Mouse (Mus musculus) kidney, adult 11 months (tissue): Measurements from ENCODE around the gene Gm28845.
"Not testable (repeated sequence)": the region's sequence is repeated elsewhere in the genome, so short reads cannot be mapped to it uniquely, and the experiment has no call there.

Experiments used
- DNase-seq: peaks from one replicate; pipeline ENCODE4 v3.0.0; 2022

Gm28845 gene

DNA sequence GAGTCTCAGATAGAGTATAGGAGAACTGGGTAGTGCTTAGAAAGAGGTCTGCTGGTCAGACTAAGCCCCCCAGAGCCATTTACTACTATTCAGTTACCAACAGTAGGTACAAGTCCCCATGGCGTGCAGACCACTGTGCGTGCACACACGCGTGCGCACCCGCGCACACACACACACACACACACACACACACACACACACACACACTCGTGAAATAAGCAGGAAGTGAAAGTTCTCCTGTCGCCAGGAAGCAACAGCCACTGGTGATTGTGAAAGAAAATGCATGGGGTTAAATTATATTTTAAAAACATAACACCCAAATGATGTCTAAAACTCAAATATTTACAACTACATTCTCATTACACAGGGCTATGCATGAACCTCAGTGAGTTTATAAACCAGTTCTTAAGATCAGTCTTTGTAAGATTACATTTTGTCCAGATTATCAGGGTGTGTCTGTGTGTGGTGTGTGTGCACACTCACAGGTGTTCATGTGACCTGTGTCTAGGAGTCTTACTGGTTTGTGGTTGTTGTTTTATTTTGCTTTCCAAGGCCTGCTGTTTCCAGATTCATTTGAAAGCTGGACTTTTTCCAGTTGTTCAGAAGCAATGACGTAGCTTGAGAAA lies 11.6 kb downstream of the Gm28845 start:
- DNase-seq = no peak

DNA sequence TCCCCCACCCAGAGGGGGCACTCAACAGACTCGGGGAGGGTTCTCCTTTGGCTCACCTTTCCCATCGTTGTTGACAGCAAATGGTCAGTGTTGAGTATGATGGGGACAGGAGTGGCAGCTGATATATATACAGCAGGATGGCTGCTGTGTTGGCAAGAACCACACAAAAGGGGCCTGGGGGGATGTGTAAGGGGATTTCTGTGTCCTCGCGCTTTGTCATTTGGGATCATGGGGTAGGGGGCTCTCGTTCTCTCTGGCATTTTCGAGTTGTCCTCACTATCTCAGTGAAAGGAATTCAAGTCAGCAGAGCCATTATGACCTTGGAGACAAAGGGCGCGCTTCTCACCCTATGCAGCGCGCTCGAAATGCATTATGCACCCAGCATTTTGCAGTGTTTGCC lies 16.1 kb downstream of the Gm28845 start, which contains the start of gene Cryga:
Cryga (minus strand) TSS at position 101 of the 400 bp plus-strand sequence.
- DNase-seq = no peak

DNA sequence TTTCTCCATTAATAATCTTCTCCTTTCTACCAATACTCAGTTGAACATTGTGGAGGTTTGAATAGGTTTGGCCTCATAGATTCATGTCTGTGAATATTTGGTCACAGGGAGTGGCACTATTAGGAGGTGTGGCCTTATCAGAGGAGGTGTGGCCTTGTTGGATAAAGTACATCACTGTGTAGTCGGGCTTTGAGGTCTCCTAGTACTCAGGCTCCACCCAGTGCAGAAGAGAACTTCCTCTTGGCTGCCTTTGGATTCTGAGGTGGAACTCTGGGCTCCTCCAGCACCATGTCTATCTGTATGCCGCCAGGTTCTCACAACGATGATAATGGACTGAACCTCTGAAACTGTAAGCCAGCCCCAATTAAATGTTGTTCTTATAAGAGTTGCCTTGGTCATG lies 22.4 kb downstream of the Gm28845 start:
- DNase-seq = no peak

DNA sequence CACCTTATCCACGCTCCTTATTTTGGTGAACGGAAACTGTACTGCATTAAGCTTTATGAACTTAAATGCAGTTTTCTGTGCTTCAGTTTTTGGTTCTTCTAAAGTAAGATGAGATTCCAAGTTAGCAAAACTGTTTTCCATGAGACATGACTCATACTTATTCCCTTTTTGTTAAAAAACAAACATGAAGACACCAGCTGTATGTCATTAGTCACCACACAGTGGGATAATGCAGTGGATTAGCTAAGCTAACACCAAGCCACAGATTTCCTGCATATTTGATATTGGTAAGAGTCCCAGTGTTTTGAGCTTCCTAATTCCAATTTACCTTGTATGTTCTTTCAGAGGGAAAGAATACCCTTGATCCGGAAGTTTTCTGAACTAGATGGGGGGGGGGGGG lies 27.8 kb downstream of the Gm28845 start:
- DNase-seq = no peak

DNA sequence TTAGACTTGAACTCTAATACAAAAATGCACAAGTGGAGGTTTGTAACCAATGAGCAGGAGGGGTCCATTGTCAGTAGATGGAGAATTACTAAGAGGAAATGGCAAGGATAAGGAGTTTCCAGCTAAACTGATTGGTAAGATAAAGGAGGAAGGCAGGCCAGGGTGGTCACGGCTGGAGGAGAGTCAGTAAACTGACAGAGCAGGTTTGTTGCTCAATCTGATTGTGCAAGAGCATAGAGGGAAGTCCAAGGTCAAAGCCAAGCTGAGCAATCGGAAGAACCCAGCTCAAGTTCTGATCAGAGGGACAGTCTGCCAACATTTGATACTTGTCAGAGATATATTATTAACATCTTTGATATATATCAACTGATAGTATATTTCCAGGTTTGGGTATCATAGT lies 29.0 kb downstream of the Gm28845 start:
- DNase-seq = no peak

DNA sequence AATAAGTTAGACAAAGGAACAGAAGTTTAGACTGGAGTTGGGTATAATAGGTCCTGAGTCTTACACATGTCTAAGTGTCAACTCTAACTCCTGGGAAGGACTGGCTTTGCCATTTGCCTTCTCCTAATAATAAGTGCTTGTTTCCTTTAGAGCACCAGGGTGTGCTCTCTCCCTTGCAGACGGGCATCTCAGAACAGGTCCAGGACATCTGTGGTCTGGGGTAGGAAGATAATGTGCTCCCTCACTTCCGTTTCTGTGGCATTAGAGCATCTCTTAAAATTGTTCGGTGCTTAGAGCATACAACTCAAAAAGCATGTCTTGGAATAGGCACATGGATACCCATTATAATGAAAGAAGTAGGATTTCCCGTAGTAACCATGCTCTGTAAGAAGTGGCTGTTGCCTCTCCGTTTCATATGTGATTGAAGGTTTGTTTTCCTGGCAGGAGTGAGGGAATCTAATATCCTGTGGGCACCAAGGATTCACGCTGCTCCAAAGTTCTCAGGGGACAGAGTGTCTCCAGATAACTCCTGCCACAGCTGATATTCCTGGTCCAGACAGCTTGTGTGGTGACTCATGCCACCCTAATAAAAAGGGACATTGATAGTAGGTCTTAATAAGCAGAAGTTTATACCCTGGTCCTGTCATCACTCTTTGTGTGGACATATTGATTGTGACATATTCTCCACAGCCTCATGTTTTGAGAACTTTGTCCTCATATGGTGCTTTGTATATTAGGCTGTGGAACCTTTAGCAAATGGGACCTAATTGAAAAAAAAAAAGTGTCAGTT lies 30.6 kb downstream of the Gm28845 start:
- no peak for DNase-seq

DNA sequence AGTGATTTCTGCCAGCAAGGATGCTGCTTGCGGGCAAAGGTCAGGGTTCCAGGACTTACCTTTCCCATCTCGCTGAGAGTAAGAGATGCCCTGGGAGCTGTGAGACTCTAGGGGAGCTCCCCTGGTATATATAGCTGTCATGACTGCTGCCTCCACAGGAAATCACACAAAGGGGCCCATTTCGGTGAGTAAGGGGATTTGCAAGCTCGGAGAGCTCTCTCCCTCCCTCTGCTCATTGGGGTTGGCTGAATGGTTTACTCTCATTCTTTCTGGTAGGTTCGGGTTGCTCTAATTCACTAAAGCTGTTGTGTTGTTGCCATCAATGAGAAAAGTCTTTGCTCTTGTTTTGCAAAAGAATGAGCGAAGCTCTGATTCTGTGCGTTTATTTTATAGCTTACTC lies 37.2 kb downstream of the Gm28845 start, which contains the start of gene Crygb:
Crygb (minus strand) TSS at position 101 of the 400 bp plus-strand sequence.
- no peak for DNase-seq

DNA sequence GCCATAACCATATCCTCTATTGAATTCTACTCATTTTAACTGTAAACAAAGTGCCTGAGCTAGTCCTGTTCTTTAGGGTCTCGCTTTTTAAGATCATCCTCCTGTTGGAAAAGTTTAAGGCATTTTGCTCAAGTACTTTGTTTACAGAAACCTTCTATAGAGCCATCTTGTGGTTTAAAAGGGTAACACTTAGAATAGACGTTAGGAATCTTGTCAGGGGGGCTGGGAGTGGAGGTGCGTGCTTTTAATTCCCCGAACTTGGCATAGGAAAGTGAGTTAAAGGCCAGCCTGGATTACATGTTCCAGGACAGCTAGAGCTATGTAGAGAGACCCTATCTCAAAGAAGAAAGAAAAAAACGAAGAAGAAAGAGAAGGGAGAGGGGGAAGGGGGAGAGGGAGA lies 43.8 kb downstream of the Gm28845 start:
- no peak for DNase-seq

DNA sequence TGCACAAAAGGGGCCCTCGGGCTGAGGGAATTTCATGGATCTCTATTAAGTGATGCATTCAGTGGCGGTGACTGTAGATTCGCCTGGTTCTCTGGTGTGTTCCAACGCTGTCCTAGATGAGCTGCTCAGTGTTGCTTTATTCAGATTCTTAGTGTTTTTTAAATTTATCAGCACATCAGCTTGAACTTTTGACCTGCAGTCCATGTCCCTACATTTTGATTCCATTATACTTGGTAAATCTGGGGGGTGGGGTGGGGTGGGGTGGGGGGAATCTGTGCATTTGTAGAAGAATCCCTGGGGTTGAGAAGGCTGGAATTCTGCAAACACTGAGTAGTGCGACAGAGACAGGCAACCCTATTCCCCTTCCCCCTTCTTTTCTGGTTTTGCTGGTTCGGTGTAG lies 45.8 kb downstream of the Gm28845 start, which contains the start of gene Crygc:
Crygc (minus strand) TSS at position 101 of the 400 bp plus-strand sequence.
- no peak for DNase-seq

DNA sequence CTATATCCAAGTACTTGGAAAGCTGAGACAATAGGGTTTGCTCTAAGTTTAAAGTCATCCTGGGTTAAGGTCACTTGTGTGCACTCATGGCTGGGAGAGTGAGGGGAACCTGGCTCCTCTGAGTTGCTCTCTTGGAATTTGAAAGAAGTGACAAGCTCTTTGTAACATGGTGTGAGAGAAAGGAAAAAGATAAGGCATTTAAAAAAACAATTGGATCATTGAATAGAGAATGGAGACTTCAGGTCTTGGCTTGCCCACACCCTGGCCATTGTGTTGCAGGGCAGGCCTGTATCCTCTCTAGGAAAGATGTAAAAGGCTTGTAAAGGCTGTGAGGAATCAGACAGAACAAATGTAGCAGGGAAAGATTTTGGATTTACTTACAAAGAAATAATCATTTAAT lies 51.5 kb downstream of the Gm28845 start:
- DNase-seq = no peak

DNA sequence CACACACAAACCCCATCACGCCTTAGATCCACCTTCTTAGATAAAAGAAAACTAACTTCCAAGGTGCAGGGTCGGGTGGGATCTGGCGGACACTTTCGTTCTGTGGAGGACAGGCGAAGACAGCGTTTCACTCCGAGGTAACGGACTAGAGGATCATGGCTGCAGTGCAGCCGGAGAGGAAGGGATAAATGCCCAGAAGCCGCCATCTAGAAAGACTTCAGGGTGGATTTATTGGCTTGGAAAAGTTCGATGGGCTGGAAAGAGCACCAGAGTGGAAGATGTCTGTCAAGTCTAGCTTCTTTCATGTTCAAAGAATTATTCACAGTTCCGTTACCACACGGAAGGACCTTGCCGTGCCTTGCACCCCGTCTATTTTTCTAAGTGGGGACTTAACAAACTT lies 55.2 kb downstream of the Gm28845 start:
- no peak for DNase-seq

DNA sequence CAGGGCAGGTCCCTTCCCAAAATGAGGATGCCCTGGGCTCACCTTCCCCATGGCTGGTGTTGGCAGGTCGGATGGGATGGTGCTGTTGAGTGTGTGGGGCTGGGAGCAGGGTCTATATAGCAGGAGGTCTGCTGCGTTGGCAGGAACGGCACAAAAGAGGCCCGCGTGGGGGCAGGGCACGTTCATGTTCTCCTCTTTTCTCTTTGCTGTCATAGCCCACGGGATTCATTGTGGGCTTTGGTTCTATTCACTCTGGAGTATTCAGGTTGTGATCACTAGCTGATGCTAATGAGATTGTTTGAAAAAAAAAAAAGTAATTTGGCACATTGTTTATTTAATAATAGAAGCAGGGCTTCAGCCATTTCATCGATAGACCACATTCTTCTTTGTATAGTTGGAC lies 56.0 kb downstream of the Gm28845 start, which contains the start of gene Crygd:
Crygd (minus strand) TSS at position 101 of the 400 bp plus-strand sequence.
- no peak for DNase-seq

DNA sequence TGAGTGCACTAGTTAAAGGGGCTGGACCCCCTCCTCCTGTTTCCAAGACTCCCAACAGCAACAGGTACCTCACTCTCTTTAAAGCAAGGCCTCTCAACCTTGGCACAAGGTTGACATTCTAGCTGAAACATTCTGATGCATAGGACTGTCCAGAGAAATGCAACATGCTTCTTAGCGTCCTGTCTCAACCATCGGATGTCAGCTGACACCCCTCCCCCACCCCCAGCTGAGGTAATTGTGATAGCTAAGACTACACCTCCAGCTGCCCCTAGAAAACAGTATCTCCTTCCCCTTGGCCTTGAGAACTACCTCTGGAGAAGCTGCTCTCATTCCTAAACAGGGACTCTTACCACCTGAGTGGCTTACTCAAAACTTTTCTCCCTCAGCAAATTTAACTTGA lies 67.2 kb downstream of the Gm28845 start:
- DNase-seq = no peak

DNA sequence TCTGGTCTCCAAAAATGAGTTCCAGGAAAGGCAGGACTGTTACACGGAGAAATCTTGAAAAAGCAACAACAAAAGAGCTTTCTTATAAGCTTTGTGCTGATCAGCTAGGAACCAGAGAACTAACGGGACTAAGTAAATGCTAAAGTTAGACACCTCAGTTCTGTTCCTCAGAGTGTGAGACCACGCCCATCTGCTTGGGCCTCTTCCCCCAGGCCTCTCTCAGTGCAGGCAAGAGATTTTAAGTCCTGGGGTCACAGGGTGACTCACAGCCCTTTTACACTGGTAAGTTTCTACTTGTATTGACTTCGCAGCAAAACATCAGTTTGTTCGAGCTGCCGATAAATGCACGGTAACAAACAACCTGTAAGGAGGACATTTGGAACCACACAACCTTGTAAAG lies 67.7 kb downstream of the Gm28845 start:
- no peak for DNase-seq

DNA sequence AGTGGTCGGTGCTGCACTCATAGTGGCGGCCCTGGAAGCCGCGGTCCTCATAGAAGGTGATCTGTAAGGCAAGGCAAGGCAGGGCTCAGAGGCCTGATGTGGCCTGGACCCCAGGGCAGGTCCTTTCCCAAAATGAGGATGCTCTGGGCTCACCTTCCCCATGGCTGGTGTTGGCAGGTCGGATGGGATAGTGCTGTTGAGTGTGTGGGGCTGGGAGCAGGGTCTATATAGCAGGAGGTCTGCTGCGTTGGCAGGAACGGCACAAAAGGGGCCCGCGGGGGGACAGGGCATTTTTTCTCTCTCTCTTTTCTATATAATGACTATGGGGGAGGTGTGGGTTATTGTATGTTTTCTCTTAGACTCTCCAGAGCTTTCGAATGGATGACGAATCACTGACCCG lies 68.4 kb downstream of the Gm28845 start, which contains the start of gene Cryge:
Cryge (minus strand) TSS at position 198 of the 400 bp plus-strand sequence.
- not testable (repeated sequence) for DNase-seq
